Mouse (Mus musculus): ENCODE measurements around the gene Ndufaf3. TPM values are rescaled to one million over a fixed set of nuclear protein-coding genes. Genes with fewer than 3 reads are reported as not detected.

The Ndufaf3 gene
- total and polyA plus RNA-seq, 3 experiments, result 16.9 to 31.8 (median 17.7) TPM

- H3K36me3 ChIP-seq (replicated peaks), result peaks cover 95% of the 10 kb centered on the region
- no peak overlapping the region for H3K4me3 ChIP-seq (ENCODE audit: low read depth, low read length)
- DNase-seq (ENCODE audit: low spot score) (no peak), ATAC-seq (ENCODE audit: extremely low read depth, insufficient number of reproducible peaks, low FRiP score, poor library complexity, severe bottlenecking) (no peak)
- no peaks in the 10 kb centered on the region for H3K9me3 ChIP-seq (replicated peaks)
- no peaks in the 10 kb centered on the region for H3K27me3 ChIP-seq (ENCODE audit: insufficient read depth, low read length)
- H3K4me1 ChIP-seq (ENCODE audit: insufficient read depth, low read depth, low read length), result peaks cover under 1% of the 10 kb centered on the region; the same call in 1 of the 2 replicates
- TF ChIP-seq GATA1 (IDR thresholded peaks at IDR 0.05; ENCODE audit: borderline replicate concordance, low read length), result no peak
- TF ChIP-seq TAL1 (conservative IDR thresholded peaks at IDR 0.05; ENCODE audit: low read depth, low read length), result no peak
- TF ChIP-seq GATA2 (IDR thresholded peaks at IDR 0.05; ENCODE audit: borderline replicate concordance, low read depth, low read length), result no peak
- TF ChIP-seq CTCF (IDR thresholded peaks at IDR 0.05; ENCODE audit: low read depth, low read length), result no peak
- TF ChIP-seq POLR2AphosphoS5 (IDR thresholded peaks at IDR 0.05; ENCODE audit: insufficient replicate concordance, low read depth, low read length), result no peak
Observed at GRCm38 (mm10) chr9:108530954-108531353, 36.3 kb downstream of the Ndufaf3 start.

DNA sequence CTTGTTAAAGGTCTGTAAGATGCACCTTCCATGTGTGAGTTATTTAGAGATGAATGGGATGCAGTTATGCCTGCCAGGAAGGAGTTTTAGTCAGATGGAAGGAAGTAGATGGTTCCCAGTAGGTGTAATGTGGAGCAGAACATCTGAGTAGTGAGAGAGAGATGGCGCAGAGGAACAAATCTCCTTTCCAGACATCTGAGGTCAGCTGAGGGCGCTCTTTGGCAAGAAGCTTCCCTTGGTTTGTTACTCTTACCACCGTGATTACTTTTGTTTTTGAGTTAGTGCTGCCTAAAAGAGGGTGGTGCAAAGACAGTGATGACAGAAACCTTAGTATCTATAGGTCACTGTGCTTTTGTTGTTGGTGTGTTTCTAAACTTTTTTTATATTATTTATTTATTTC is 41.8 kb downstream of the Ndufaf3 start:
- DNase-seq (ENCODE audit: low spot score), result no peak
- TF ChIP-seq POLR2AphosphoS5 (IDR thresholded peaks at IDR 0.05; ENCODE audit: insufficient replicate concordance, low read depth, low read length), result no peak
- no peak for TF ChIP-seq CTCF (IDR thresholded peaks at IDR 0.05; ENCODE audit: low read depth, low read length)
- TF ChIP-seq GATA2 (IDR thresholded peaks at IDR 0.05; ENCODE audit: borderline replicate concordance, low read depth, low read length), result no peak
- no peak for TF ChIP-seq GATA1 (IDR thresholded peaks at IDR 0.05; ENCODE audit: borderline replicate concordance, low read length)
- no peak for TF ChIP-seq TAL1 (conservative IDR thresholded peaks at IDR 0.05; ENCODE audit: low read depth, low read length)
- H3K36me3 ChIP-seq (replicated peaks), result peaks cover 75% of the 10 kb centered on the region
- no peak overlapping the region for H3K4me3 ChIP-seq (ENCODE audit: low read depth, low read length)
- no peaks in the 10 kb centered on the region for H3K27me3 ChIP-seq (ENCODE audit: insufficient read depth, low read length)
- peaks cover 14% of the 10 kb centered on the region for H3K4me1 ChIP-seq (ENCODE audit: insufficient read depth, low read depth, low read length)
- no peaks in the 10 kb centered on the region for H3K9me3 ChIP-seq (replicated peaks)
- no peak for ATAC-seq (ENCODE audit: extremely low read depth, insufficient number of reproducible peaks, low FRiP score, poor library complexity, severe bottlenecking)

DNA sequence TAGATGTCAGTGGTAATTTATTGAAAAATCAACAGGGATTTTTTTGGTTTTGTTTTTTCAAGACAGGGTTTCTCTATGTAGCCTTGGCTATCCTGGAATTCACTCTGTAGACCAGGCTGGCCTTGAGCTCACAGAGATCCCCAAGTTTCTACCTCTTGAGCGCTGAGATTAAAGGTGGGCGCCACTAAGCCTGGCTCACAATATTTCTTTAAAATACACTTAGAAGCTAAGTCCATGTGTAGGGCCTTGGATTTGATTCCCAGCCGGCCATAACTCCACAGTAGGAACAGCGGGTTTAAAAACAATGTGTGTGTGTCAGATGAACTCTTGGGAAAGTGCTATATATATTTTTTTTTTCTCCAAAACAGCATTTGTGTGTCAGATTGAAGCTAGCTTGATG is 43.9 kb downstream of the Ndufaf3 start:
- peaks cover 31% of the 10 kb centered on the region for H3K4me1 ChIP-seq (ENCODE audit: insufficient read depth, low read depth, low read length)
- TF ChIP-seq GATA1 (IDR thresholded peaks at IDR 0.05; ENCODE audit: borderline replicate concordance, low read length), result no peak
- TF ChIP-seq POLR2AphosphoS5 (IDR thresholded peaks at IDR 0.05; ENCODE audit: insufficient replicate concordance, low read depth, low read length), result no peak
- no peak for TF ChIP-seq CTCF (IDR thresholded peaks at IDR 0.05; ENCODE audit: low read depth, low read length)
- TF ChIP-seq GATA2 (IDR thresholded peaks at IDR 0.05; ENCODE audit: borderline replicate concordance, low read depth, low read length), result no peak
- no peak for TF ChIP-seq TAL1 (conservative IDR thresholded peaks at IDR 0.05; ENCODE audit: low read depth, low read length)
- H3K9me3 ChIP-seq (replicated peaks), result no peaks in the 10 kb centered on the region
- DNase-seq (ENCODE audit: low spot score) (no peak), ATAC-seq (ENCODE audit: extremely low read depth, insufficient number of reproducible peaks, low FRiP score, poor library complexity, severe bottlenecking) (no peak)
- peaks cover 71% of the 10 kb centered on the region for H3K36me3 ChIP-seq (replicated peaks)
- no peaks in the 10 kb centered on the region for H3K27me3 ChIP-seq (ENCODE audit: insufficient read depth, low read length)
- H3K4me3 ChIP-seq (ENCODE audit: low read depth, low read length), result no peak overlapping the region

- peaks cover 55% of the 10 kb centered on the region for H3K36me3 ChIP-seq (replicated peaks)
- H3K27me3 ChIP-seq (ENCODE audit: insufficient read depth, low read length), result no peaks in the 10 kb centered on the region
- H3K4me1 ChIP-seq (ENCODE audit: insufficient read depth, low read depth, low read length), result peaks cover 33% of the 10 kb centered on the region
- no peaks in the 10 kb centered on the region for H3K9me3 ChIP-seq (replicated peaks)
- ATAC-seq (ENCODE audit: extremely low read depth, insufficient number of reproducible peaks, low FRiP score, poor library complexity, severe bottlenecking) (no peak), DNase-seq (ENCODE audit: low spot score) (no peak)
- H3K4me3 ChIP-seq (ENCODE audit: low read depth, low read length), result no peak overlapping the region
- TF ChIP-seq GATA2 (IDR thresholded peaks at IDR 0.05; ENCODE audit: borderline replicate concordance, low read depth, low read length), result no peak
- no peak for TF ChIP-seq GATA1 (IDR thresholded peaks at IDR 0.05; ENCODE audit: borderline replicate concordance, low read length)
- TF ChIP-seq CTCF (IDR thresholded peaks at IDR 0.05; ENCODE audit: low read depth, low read length), result no peak
- no peak for TF ChIP-seq POLR2AphosphoS5 (IDR thresholded peaks at IDR 0.05; ENCODE audit: insufficient replicate concordance, low read depth, low read length)
- no peak for TF ChIP-seq TAL1 (conservative IDR thresholded peaks at IDR 0.05; ENCODE audit: low read depth, low read length)
Observed at GRCm38 (mm10) chr9:108521604-108522003, 45.6 kb downstream of the Ndufaf3 start.

GRCm38 (mm10) chr9:108517931-108518332 is 49.3 kb downstream of the Ndufaf3 start:
- DNase-seq (ENCODE audit: low spot score) (peak; percentile 26), ATAC-seq (ENCODE audit: extremely low read depth, insufficient number of reproducible peaks, low FRiP score, poor library complexity, severe bottlenecking) (no peak)
- no peaks in the 10 kb centered on the region for H3K27me3 ChIP-seq (ENCODE audit: insufficient read depth, low read length)
- no peaks in the 10 kb centered on the region for H3K9me3 ChIP-seq (replicated peaks)
- no peak for TF ChIP-seq TAL1 (conservative IDR thresholded peaks at IDR 0.05; ENCODE audit: low read depth, low read length)
- no peak for TF ChIP-seq GATA1 (IDR thresholded peaks at IDR 0.05; ENCODE audit: borderline replicate concordance, low read length)
- TF ChIP-seq GATA2 (IDR thresholded peaks at IDR 0.05; ENCODE audit: borderline replicate concordance, low read depth, low read length), result no peak
- no peak for TF ChIP-seq CTCF (IDR thresholded peaks at IDR 0.05; ENCODE audit: low read depth, low read length)
- TF ChIP-seq POLR2AphosphoS5 (IDR thresholded peaks at IDR 0.05; ENCODE audit: insufficient replicate concordance, low read depth, low read length), result no peak
- peak overlapping the region; percentile 96 for H3K4me3 ChIP-seq (ENCODE audit: low read depth, low read length)
- peaks cover 49% of the 10 kb centered on the region for H3K4me1 ChIP-seq (ENCODE audit: insufficient read depth, low read depth, low read length)
- peaks cover 61% of the 10 kb centered on the region for H3K36me3 ChIP-seq (replicated peaks)

- TF ChIP-seq POLR2AphosphoS5 (IDR thresholded peaks at IDR 0.05; ENCODE audit: insufficient replicate concordance, low read depth, low read length), result no peak
- TF ChIP-seq CTCF (IDR thresholded peaks at IDR 0.05; ENCODE audit: low read depth, low read length), result no peak
- TF ChIP-seq GATA2 (IDR thresholded peaks at IDR 0.05; ENCODE audit: borderline replicate concordance, low read depth, low read length), result no peak
- DNase-seq (ENCODE audit: low spot score) (peak; percentile 72), ATAC-seq (ENCODE audit: extremely low read depth, insufficient number of reproducible peaks, low FRiP score, poor library complexity, severe bottlenecking) (no peak)
- no peaks in the 10 kb centered on the region for H3K9me3 ChIP-seq (replicated peaks)
- H3K4me1 ChIP-seq (ENCODE audit: insufficient read depth, low read depth, low read length), result peaks cover 50% of the 10 kb centered on the region
- no peaks in the 10 kb centered on the region for H3K27me3 ChIP-seq (ENCODE audit: insufficient read depth, low read length)
- peaks cover 67% of the 10 kb centered on the region for H3K36me3 ChIP-seq (replicated peaks)
- peak overlapping the region; percentile 96 for H3K4me3 ChIP-seq (ENCODE audit: low read depth, low read length)
Observed at GRCm38 (mm10) chr9:108517253-108517930, 49.8 kb downstream of the Ndufaf3 start.
